8 mouse cellular contexts compared by ENCODE assay signal in genomic region chr15:98630540-98630939, GRCm38 (mm10). TPM values are rescaled to one million over a fixed set of nuclear protein-coding genes. Genes with fewer than 3 reads are reported as not detected.
DNase-seq lines count a peak whose midpoint lies in the region; ATAC-seq lines count a peak whose summit lies in the region.

Cacnb3 (plus strand) TSS chr15:98630840.

- H3K4me2 ChIP-seq in kidney, embryonic 14.5 days (replicated peaks; ENCODE audit: low read depth, low read length): peak within 1 kb of the TSS; percentile 95
- H3K4me2 ChIP-seq in limb, embryonic 11.5 days (ENCODE audit: low read depth, severe bottlenecking): peak within 1 kb of the TSS; percentile 99

- H3K36me3 ChIP-seq in kidney, embryonic 14.5 days (ENCODE audit: control insufficient read depth, insufficient read depth, low read length): no peaks in the 10 kb centered on the region
- H3K36me3 ChIP-seq in limb, embryonic 11.5 days (ENCODE audit: control insufficient read depth, insufficient read depth, low read length): no peaks in the 10 kb centered on the region

- no peak for ATAC-seq in kidney, embryonic 14.5 days (ENCODE audit: low FRiP score, low TSS enrichment)
- ATAC-seq in limb, embryonic 11.5 days (ENCODE audit: insufficient number of reproducible peaks, low FRiP score, low TSS enrichment, low read depth): no peak
- ATAC-seq in cerebellum, adult (ENCODE audit: insufficient number of reproducible peaks, low FRiP score, low TSS enrichment): no peak

- H3K4me3 ChIP-seq in kidney, embryonic 14.5 days (ENCODE audit: low read length): peak within 1 kb of the TSS; percentile 92
- peak within 1 kb of the TSS; percentile 43; the same call in 1 of the 2 replicates for H3K4me3 ChIP-seq in limb, embryonic 11.5 days (ENCODE audit: low read depth, low read length)

- H3K27me3 ChIP-seq in kidney, embryonic 14.5 days (ENCODE audit: control insufficient read depth, insufficient read depth, low read length): peaks cover 7% of the 10 kb centered on the region; the same call in 1 of the 2 replicates
- H3K27me3 ChIP-seq in limb, embryonic 11.5 days (ENCODE audit: control insufficient read depth, insufficient read depth, low read length): peaks cover 40% of the 10 kb centered on the region

- peak within 1 kb of the TSS; percentile 63; the same call in 1 of the 2 replicates for H3K9ac ChIP-seq in kidney, embryonic 14.5 days (ENCODE audit: low read depth, low read length)
- H3K9ac ChIP-seq in limb, embryonic 11.5 days (ENCODE audit: low read length): peak within 1 kb of the TSS; percentile 56; the same call in 1 of the 2 replicates

- peaks cover 54% of the 10 kb centered on the region for H3K4me1 ChIP-seq in kidney, embryonic 14.5 days (ENCODE audit: control insufficient read depth, insufficient read depth, low read length)
- H3K4me1 ChIP-seq in limb, embryonic 11.5 days (ENCODE audit: control insufficient read depth, insufficient read depth, low read length): peaks cover 32% of the 10 kb centered on the region

- H3K27ac ChIP-seq in kidney, embryonic 14.5 days (ENCODE audit: low read depth, low read length): no peak within 1 kb of the TSS
- no peak within 1 kb of the TSS for H3K27ac ChIP-seq in limb, embryonic 11.5 days (replicated peaks; ENCODE audit: low read depth, low read length)

- no peaks in the 10 kb centered on the region for H3K9me3 ChIP-seq in kidney, embryonic 14.5 days (ENCODE audit: control insufficient read depth, low read length)
- no peaks in the 10 kb centered on the region for H3K9me3 ChIP-seq in limb, embryonic 11.5 days (ENCODE audit: control insufficient read depth, low read length)

- WGBS in kidney, embryonic 14.5 days: 29% methylated on average over 4 of the region's 4 CpGs
- 44% methylated on average over 4 of the region's 4 CpGs for WGBS in limb, embryonic 11.5 days

- no peak for DNase-seq in kidney, postnatal 36 days
- no peak for DNase-seq in adrenal gland, adult 8-10 months
- no peak for DNase-seq in gonadal fat pad, adult 2 months (ENCODE audit: low read depth)
- DNase-seq in limb, embryonic 11.5 days (ENCODE audit: low spot score): no peak
- no peak for DNase-seq in cerebellum, postnatal 4 days (ENCODE audit: low spot score in 2 of 2)
- DNase-seq in kidney, adult 9 months: no peak

RNA-seq across cellular contexts. Expression of gene Cacnb3, which starts in this region (rescaled TPM):
- 21.5 and 26.5 TPM in 2 replicates for polyA plus RNA-seq in kidney, embryonic 14.5 days (2014; fragmentation: Nextera tagmentation; extraction: Ambion mirVana)
- 10 to 100 TPM; 13.4 to 19.6 (median 15.7) TPM for total RNA-seq in adrenal gland, adult 8-10 months (2022)
- 13.7 and 16.1 TPM in 2 replicates for polyA plus RNA-seq in gonadal fat pad, adult 2 months (2012; rRNA removed)
- 23.4 and 25.1 TPM in 2 replicates for polyA plus RNA-seq in limb, embryonic 11.5 days (2014; fragmentation: Nextera tagmentation; extraction: Ambion mirVana)
